Mouse (Mus musculus): ENCODE measurements around the gene Tmem45b. TPM values are rescaled to one million over a fixed set of nuclear protein-coding genes. Genes with fewer than 3 reads are reported as not detected.

The Tmem45b gene
- 10 to 100 TPM; 26.5 to 40.6 TPM for total RNA-seq (2021)
- long read RNA-seq, experiment 1, transcript Tmem45b-201 (6 exons, 1,799 nt): major isoform, 10 of 19 reads
- long read RNA-seq, experiment 1, partial matches to known transcripts: 1 of 19 reads
- long read RNA-seq, experiment 1, other reads (novel, unspliced or antisense): 8 of 19 reads
- long read RNA-seq, experiment 2, transcript Tmem45b-201 (6 exons, 1,799 nt): major isoform, 22 of 27 reads
- long read RNA-seq, experiment 2, partial matches to known transcripts: 2 of 27 reads
- long read RNA-seq, experiment 2, other reads (novel, unspliced or antisense): 3 of 27 reads

GRCm38 (mm10) chr9:31463692-31464474 lies at the start of gene Tmem45b:
TSS of gene Tmem45b (minus strand) at chr9:31464462.
- peak in 1 of 2 experiments; percentile 9 for DNase-seq

DNA sequence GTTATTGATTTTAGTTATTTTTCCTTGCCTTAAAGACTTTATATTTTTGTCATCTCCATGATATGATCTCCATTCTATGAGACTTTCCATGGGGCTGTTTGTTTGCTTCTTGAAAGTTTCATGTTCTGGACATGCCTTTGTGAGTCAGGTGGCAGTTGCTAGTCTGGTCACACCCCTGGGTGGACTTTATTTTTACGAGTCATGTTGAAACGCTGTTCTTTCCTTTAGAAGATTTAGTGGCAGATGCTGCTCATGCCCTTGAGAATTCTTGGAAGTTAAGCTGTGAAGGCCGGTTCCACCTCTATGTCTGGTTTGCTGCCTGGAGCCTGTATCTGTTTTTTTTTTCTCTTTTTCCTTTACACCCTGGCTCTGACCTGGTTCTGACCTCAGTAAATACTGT lies 43.9 kb upstream of the Tmem45b start:
- DNase-seq: peak in 1 of 2 experiments; percentile 11

- DNase-seq: peak in 1 of 2 experiments; percentile 8
Observed at GRCm38 (mm10) chr9:31501221-31501620, 37.0 kb upstream of the Tmem45b start.

- DNase-seq: no peak
Observed at GRCm38 (mm10) chr9:31463190-31463589, 1.1 kb downstream of the Tmem45b start.

DNA sequence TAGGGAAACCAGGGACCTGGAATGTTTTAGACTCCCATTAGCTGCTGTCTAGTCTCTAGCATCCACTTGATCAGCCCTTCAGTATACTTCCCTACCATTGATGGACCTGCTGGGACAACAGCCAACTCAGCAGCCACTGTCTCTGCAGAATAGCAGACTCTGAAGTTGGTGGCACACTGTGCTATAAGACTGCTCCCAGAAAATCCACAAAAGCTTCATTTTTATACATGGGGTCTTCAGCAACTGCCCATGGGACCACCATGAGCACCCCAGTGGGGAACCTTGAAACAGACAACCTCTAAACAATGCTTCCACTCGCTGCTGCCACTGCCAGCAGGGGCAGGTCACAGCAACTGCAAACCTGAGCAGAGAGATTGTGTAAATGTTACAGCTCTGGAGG lies 9.9 kb downstream of the Tmem45b start:
- no peak for DNase-seq

DNA sequence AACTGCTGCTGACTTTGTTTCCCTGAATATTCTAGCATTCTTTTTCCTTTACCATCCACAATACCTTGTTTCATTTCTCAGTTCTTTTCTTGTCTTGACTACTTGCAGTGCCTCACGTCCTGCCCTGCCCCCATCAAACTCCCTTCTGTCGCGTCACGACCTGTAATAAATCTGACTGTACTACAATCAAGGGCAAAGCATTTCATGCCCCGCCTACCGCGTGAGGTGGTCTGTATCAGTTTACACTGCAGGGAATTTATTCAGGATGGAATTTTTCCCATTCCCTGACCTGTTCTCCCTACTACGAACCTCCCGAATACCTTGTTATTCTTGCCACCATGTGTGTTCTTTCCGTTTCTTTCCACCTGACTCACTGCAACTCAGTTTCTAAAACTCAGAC lies 12.1 kb downstream of the Tmem45b start:
- peak; percentile 62 to 71 for DNase-seq

- no peak for DNase-seq
Observed at GRCm38 (mm10) chr9:31449145-31449772, 15.0 kb downstream of the Tmem45b start.

- DNase-seq: no peak
Observed at GRCm38 (mm10) chr9:31444236-31444635, 20.0 kb downstream of the Tmem45b start.

- DNase-seq: no peak
Observed at GRCm38 (mm10) chr9:31441487-31441886, 22.8 kb downstream of the Tmem45b start.

DNA sequence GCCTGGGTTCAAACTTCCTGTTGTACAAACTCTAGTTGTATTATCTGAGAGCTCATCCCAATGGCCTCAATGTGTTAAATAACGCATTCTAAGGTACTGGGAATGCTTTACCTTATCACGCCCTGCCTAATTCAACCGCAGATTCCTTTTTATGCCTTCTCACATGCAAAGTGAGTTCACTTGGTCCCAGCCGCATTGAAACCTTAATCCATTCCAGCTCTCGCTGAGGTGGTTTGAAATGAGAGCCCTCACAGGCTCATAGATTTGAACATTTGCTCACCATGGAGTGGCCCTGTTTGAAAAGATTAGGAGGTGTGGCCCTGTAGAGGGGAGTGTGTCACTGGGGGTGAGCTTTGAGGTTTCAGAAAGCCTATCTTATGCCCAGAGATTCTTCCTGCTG lies 23.9 kb downstream of the Tmem45b start:
- DNase-seq: no peak

- no peak for DNase-seq
Observed at GRCm38 (mm10) chr9:31439341-31439740, 24.9 kb downstream of the Tmem45b start.

- DNase-seq: no peak
Observed at GRCm38 (mm10) chr9:31438834-31439233, 25.4 kb downstream of the Tmem45b start.

- DNase-seq: no peak
Observed at GRCm38 (mm10) chr9:31437861-31438260, 26.4 kb downstream of the Tmem45b start.

- no peak for DNase-seq
Observed at GRCm38 (mm10) chr9:31435415-31435814, 28.8 kb downstream of the Tmem45b start.

GRCm38 (mm10) chr9:31433431-31433830 lies 30.8 kb downstream of the Tmem45b start:
- DNase-seq: no peak

DNA sequence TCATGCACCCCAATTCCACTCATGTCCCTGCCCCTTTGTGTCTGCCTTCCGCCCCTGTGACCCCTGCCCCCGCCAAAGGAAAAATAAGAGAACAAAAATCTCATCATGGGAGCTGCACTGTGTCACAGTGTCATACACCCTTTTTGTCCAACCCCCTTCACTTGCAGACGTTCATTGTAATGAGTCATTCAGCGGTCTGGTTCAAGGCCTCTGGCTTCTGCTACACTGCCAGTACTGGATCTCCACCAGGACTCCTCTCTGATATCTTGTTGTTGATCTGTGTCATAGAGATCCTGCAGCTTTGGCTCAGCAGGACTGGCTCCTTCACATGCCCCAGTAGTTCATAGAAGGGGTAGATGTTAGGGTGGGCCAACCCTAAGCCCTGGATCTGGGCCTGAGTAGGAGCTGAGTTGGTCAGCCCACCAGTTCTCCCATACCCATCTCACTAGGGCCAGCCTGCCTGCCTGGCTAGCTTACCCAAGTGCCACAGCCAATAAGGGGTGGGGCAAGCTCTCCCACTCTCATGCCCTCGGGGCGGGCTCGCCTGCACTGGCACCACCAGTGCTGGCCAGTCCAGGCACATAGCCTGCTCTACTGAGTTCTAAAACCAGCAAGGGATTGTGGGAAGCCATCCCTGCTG lies 31.8 kb downstream of the Tmem45b start:
- peak; percentile 72 to 73 for DNase-seq

- DNase-seq: peak; percentile 19 to 22
Observed at GRCm38 (mm10) chr9:31431751-31432150, 32.5 kb downstream of the Tmem45b start.

- no peak for DNase-seq
Observed at GRCm38 (mm10) chr9:31430011-31430410, 34.3 kb downstream of the Tmem45b start.

DNA sequence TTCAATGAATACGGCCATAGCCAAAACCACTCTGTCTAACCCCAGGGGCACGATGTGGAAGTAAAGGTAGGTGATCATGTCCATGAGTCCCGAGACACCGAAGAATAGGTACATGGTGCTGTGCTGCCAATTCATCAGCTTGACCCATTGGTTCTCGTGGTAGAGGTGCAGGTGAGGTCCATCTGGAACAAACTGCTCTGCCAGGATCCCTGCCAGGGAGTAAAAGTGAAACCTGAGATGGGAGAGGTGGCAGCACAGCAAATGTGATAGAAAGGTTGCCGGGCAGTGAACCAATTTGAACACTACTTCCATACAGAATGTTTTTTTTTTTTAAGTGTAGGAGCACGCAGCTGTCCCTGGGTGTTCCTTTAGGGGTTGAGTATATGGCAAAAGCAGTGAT lies 35.3 kb downstream of the Tmem45b start:
- DNase-seq: no peak

DNA sequence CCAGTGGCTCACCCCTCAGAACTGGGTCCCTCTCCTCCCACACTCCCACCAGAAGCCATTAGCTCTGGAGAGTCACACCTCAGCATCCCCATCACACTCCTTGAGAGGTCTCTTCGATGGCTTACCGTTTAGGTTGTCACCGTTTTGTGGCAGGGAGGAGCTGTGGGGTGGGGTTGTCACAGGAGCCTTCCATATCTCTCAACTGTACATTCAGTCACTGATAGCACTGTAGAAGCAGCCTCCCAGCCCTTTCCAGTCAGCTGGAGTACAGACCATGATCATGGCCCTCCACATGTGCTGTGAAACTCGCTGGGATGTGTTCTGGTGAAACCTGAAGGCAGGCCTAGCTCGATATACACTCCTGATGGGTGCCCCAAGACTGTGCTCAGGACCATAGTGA lies 42.1 kb downstream of the Tmem45b start:
- no peak for DNase-seq

GRCm38 (mm10) chr9:31418821-31419220 lies 45.4 kb downstream of the Tmem45b start:
- DNase-seq: no peak

DNA sequence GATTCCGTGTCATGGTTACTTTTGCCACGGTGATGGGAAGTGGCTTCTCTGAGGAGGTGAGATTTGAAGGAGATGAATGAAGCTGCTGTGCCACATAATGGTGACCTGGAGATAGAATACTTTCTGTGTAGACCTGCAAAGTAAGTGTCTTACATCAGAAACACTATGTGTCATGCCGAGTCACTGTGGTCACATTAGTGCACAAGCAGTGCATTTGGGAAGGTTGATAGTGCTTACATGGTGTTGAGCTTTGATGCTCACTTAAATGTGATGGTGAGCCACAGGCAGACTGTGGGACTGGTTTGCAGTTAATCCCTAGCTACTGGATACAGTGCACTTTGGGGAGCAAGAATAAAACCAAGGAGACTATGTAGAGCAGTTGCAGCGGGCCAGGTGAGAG lies 52.1 kb downstream of the Tmem45b start:
- DNase-seq: no peak

DNA sequence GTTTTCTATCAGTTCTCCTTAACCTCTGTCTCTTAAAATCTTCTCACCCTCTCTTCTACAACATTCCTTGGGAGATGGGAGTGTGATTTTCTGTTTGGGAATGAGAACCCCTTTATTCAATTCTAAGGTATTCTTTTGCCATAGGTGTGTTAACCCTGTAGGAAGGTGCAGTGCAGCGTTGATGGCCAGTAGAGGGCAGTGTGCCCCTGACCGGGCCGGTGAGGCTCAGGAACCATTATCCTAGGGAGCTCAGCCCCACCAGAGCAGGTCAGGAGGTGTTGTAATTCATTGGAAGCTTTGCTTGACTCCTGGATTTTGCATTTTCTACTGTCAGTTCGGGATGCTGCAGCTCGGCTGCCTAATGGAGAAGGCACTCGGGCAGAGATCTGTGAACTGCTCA lies 59.0 kb downstream of the Tmem45b start:
- peak; percentile 41 to 65 for DNase-seq
